Mouse (Mus musculus): ENCODE data around the gene Sdk1. TPM values are rescaled to one million over a fixed set of nuclear protein-coding genes. Genes with fewer than 3 reads are reported as not detected.

The Sdk1 gene
- polyA plus RNA-seq, 1 experiment: not detected

- H3K9me3 ChIP-seq: no peaks in the 10 kb centered on the region
- no peaks in the 10 kb centered on the region for H3K4me1 ChIP-seq
Observed at GRCm38 (mm10) chr5:141404651-141405050, 163.4 kb downstream of the Sdk1 start.

GRCm38 (mm10) chr5:141406926-141407325, 165.6 kb downstream of the Sdk1 start:
- Histone ChIP-seq H3K4me1 (no peaks in the 10 kb centered on the region), H3K27me3 (replicated peaks) (no peaks in the 10 kb centered on the region), H3K9me3 (no peaks in the 10 kb centered on the region), H3K36me3 (replicated peaks; ENCODE audit: low read length) (no peaks in the 10 kb centered on the region), H3K4me3 (replicated peaks) (peak overlapping the region; percentile 48)
- no peak for TF ChIP-seq GATA1 (IDR thresholded peaks at IDR 0.05; ENCODE audit: borderline replicate concordance, low read length)
- no peak for TF ChIP-seq FLI1 (IDR thresholded peaks at IDR 0.05; ENCODE audit: low read length)

More at GRCm38 (mm10) chr5:141404651-141405050, 163.4 kb downstream of the Sdk1 start:
- Histone ChIP-seq H3K36me3 (replicated peaks; ENCODE audit: low read length) (no peaks in the 10 kb centered on the region), H3K27me3 (replicated peaks) (no peaks in the 10 kb centered on the region), H3K4me3 (replicated peaks) (no peak overlapping the region)
- no peak for TF ChIP-seq GATA1 (IDR thresholded peaks at IDR 0.05; ENCODE audit: borderline replicate concordance, low read length)
- TF ChIP-seq FLI1 (IDR thresholded peaks at IDR 0.05; ENCODE audit: low read length): no peak

GRCm38 (mm10) chr5:141413013-141413412, 171.7 kb downstream of the Sdk1 start:
- no peaks in the 10 kb centered on the region for H3K27me3 ChIP-seq (replicated peaks)
- no peaks in the 10 kb centered on the region for H3K9me3 ChIP-seq
- TF ChIP-seq FLI1 (IDR thresholded peaks at IDR 0.05; ENCODE audit: low read length): no peak
- H3K36me3 ChIP-seq (replicated peaks; ENCODE audit: low read length): no peaks in the 10 kb centered on the region
- no peak overlapping the region for H3K4me3 ChIP-seq (replicated peaks)
- H3K4me1 ChIP-seq: no peaks in the 10 kb centered on the region

GRCm38 (mm10) chr5:141415644-141416243, 174.5 kb downstream of the Sdk1 start:
- H3K36me3 ChIP-seq (replicated peaks; ENCODE audit: low read length): no peaks in the 10 kb centered on the region
- H3K27me3 ChIP-seq (replicated peaks): no peaks in the 10 kb centered on the region
- TF ChIP-seq GATA1 (IDR thresholded peaks at IDR 0.05; ENCODE audit: borderline replicate concordance, low read length): no peak
- no peak for TF ChIP-seq FLI1 (IDR thresholded peaks at IDR 0.05; ENCODE audit: low read length)
- H3K4me1 ChIP-seq: no peaks in the 10 kb centered on the region
- no peak overlapping the region for H3K4me3 ChIP-seq (replicated peaks)
- H3K9me3 ChIP-seq: no peaks in the 10 kb centered on the region

GRCm38 (mm10) chr5:141428132-141428531, 186.8 kb downstream of the Sdk1 start:
- H3K36me3 ChIP-seq (replicated peaks; ENCODE audit: low read length): no peaks in the 10 kb centered on the region
- no peaks in the 10 kb centered on the region for H3K9me3 ChIP-seq
- H3K27me3 ChIP-seq (replicated peaks): no peaks in the 10 kb centered on the region
- TF ChIP-seq GATA1 (IDR thresholded peaks at IDR 0.05; ENCODE audit: borderline replicate concordance, low read length): no peak
- TF ChIP-seq FLI1 (IDR thresholded peaks at IDR 0.05; ENCODE audit: low read length): no peak
- no peak overlapping the region for H3K4me3 ChIP-seq (replicated peaks)
- no peaks in the 10 kb centered on the region for H3K4me1 ChIP-seq

- no peaks in the 10 kb centered on the region for H3K4me1 ChIP-seq
- no peaks in the 10 kb centered on the region for H3K27me3 ChIP-seq (replicated peaks)
- TF ChIP-seq GATA1 (IDR thresholded peaks at IDR 0.05; ENCODE audit: borderline replicate concordance, low read length) (no peak), FLI1 (IDR thresholded peaks at IDR 0.05; ENCODE audit: low read length) (no peak)
- no peaks in the 10 kb centered on the region for H3K36me3 ChIP-seq (replicated peaks; ENCODE audit: low read length)
- no peaks in the 10 kb centered on the region for H3K9me3 ChIP-seq
- H3K4me3 ChIP-seq (replicated peaks): no peak overlapping the region
Observed at GRCm38 (mm10) chr5:141433286-141433685, 192.0 kb downstream of the Sdk1 start.

- H3K4me1 ChIP-seq: no peaks in the 10 kb centered on the region
- no peaks in the 10 kb centered on the region for H3K36me3 ChIP-seq (replicated peaks; ENCODE audit: low read length)
- TF ChIP-seq FLI1 (IDR thresholded peaks at IDR 0.05; ENCODE audit: low read length) (no peak), GATA1 (IDR thresholded peaks at IDR 0.05; ENCODE audit: borderline replicate concordance, low read length) (no peak)
- no peaks in the 10 kb centered on the region for H3K9me3 ChIP-seq
- no peaks in the 10 kb centered on the region for H3K27me3 ChIP-seq (replicated peaks)
- H3K4me3 ChIP-seq (replicated peaks): no peak overlapping the region
Observed at GRCm38 (mm10) chr5:141447247-141447646, 206.0 kb downstream of the Sdk1 start.

GRCm38 (mm10) chr5:141463417-141463816, 222.1 kb downstream of the Sdk1 start:
- Histone ChIP-seq H3K9me3 (no peaks in the 10 kb centered on the region), H3K27me3 (replicated peaks) (no peaks in the 10 kb centered on the region), H3K4me1 (no peaks in the 10 kb centered on the region), H3K4me3 (replicated peaks) (no peak overlapping the region), H3K36me3 (replicated peaks; ENCODE audit: low read length) (no peaks in the 10 kb centered on the region)
- TF ChIP-seq GATA1 (IDR thresholded peaks at IDR 0.05; ENCODE audit: borderline replicate concordance, low read length): no peak
- no peak for TF ChIP-seq FLI1 (IDR thresholded peaks at IDR 0.05; ENCODE audit: low read length)

- Histone ChIP-seq H3K27me3 (replicated peaks) (no peaks in the 10 kb centered on the region), H3K4me3 (replicated peaks) (no peak overlapping the region), H3K4me1 (no peaks in the 10 kb centered on the region), H3K9me3 (no peaks in the 10 kb centered on the region), H3K36me3 (replicated peaks; ENCODE audit: low read length) (no peaks in the 10 kb centered on the region)
- TF ChIP-seq FLI1 (IDR thresholded peaks at IDR 0.05; ENCODE audit: low read length): no peak
- TF ChIP-seq GATA1 (IDR thresholded peaks at IDR 0.05; ENCODE audit: borderline replicate concordance, low read length): no peak
Observed at GRCm38 (mm10) chr5:141468821-141469220, 227.5 kb downstream of the Sdk1 start.

GRCm38 (mm10) chr5:141505281-141505680, 264.0 kb downstream of the Sdk1 start:
- TF ChIP-seq FLI1 (IDR thresholded peaks at IDR 0.05; ENCODE audit: low read length): no peak
- no peak for TF ChIP-seq GATA1 (IDR thresholded peaks at IDR 0.05; ENCODE audit: borderline replicate concordance, low read length)
- Histone ChIP-seq H3K9me3 (peaks cover 9% of the 10 kb centered on the region), H3K27me3 (replicated peaks) (no peaks in the 10 kb centered on the region), H3K4me3 (replicated peaks) (no peak overlapping the region), H3K36me3 (replicated peaks; ENCODE audit: low read length) (no peaks in the 10 kb centered on the region), H3K4me1 (no peaks in the 10 kb centered on the region)

GRCm38 (mm10) chr5:141506344-141506743, 265.1 kb downstream of the Sdk1 start:
- Histone ChIP-seq H3K36me3 (replicated peaks; ENCODE audit: low read length) (no peaks in the 10 kb centered on the region), H3K27me3 (replicated peaks) (no peaks in the 10 kb centered on the region), H3K9me3 (peaks cover 9% of the 10 kb centered on the region), H3K4me1 (no peaks in the 10 kb centered on the region), H3K4me3 (replicated peaks) (no peak overlapping the region)
- no peak for TF ChIP-seq GATA1 (IDR thresholded peaks at IDR 0.05; ENCODE audit: borderline replicate concordance, low read length)
- TF ChIP-seq FLI1 (IDR thresholded peaks at IDR 0.05; ENCODE audit: low read length): no peak

Data from megakaryocyte, embryonic 14.5 days (primary cell).